Comparison of ENCODE assay signal across 13 mouse cellular contexts in genomic region chr15:84245104-84245503, GRCm38 (mm10). TPM values are rescaled to one million over a fixed set of nuclear protein-coding genes. Genes with fewer than 3 reads are reported as not detected.
A peak's percentile ranks its signal among the peaks of the same experiment; 100 is the strongest.
DNase-seq lines count a peak whose midpoint lies in the region; ATAC-seq and TF ChIP-seq lines count a peak whose summit lies in the region.
"Had no signal": no experiment of that assay in that cellular context is flagged by ENCODE, and none has a peak within 500 bp of the region (broad histone marks: within the 10 kb centered on the region; RNA-seq: fewer than 3 reads in every experiment).

No protein-coding gene starts in this region.

- H3K4me3 ChIP-seq in heart, embryonic 15.5 days: no peak overlapping the region
- H3K4me3 ChIP-seq in forebrain, embryonic 16.5 days (replicated peaks; ENCODE audit: low read length): no peak overlapping the region
- no peak overlapping the region for H3K4me3 ChIP-seq in macrophage (ENCODE audit: inconsistent target)
- H3K4me3 ChIP-seq: embryonic facial prominence, embryonic 15.5 days; liver, embryonic 13.5 days; megakaryocyte, embryonic 14.5 days had no signal

- H3K36me3 ChIP-seq in heart, embryonic 15.5 days: no peaks in the 10 kb centered on the region
- H3K36me3 ChIP-seq in forebrain, embryonic 16.5 days (ENCODE audit: control insufficient read depth, insufficient read depth): no peaks in the 10 kb centered on the region
- no peaks in the 10 kb centered on the region; the same call in 1 of the 2 replicates for H3K36me3 ChIP-seq in macrophage (ENCODE audit: inconsistent target)
- H3K36me3 ChIP-seq: embryonic facial prominence, embryonic 15.5 days had no signal

- no peak overlapping the region; the same call in 1 of the 2 replicates for H3K4me2 ChIP-seq in heart, embryonic 15.5 days
- no peak overlapping the region; the same call in 1 of the 2 replicates for H3K4me2 ChIP-seq in forebrain, embryonic 16.5 days (ENCODE audit: low read length)
- H3K4me2 ChIP-seq: embryonic facial prominence, embryonic 15.5 days; liver, embryonic 13.5 days had no signal

- H3K79me2 ChIP-seq in macrophage (ENCODE audit: inconsistent target): peaks cover 99% of the 10 kb centered on the region

- intact Hi-C loops in heart, postnatal 36 days (cut with DNase I): no loop called here

- H3K4me1 ChIP-seq in heart, embryonic 15.5 days (replicated peaks): peaks cover 21% of the 10 kb centered on the region
- peaks cover 8% of the 10 kb centered on the region for H3K4me1 ChIP-seq in forebrain, embryonic 16.5 days (replicated peaks; ENCODE audit: control insufficient read depth, insufficient read depth, low read length)

- WGBS in heart, embryonic 15.5 days: 53% methylated on average over 7 of the region's 7 CpGs
- 25% methylated on average over 7 of the region's 7 CpGs for WGBS in forebrain, embryonic 16.5 days
- 77% methylated on average over 6 of the region's 7 CpGs for WGBS in macrophage (ENCODE audit: missing documents)

- H3K27me3 ChIP-seq in heart, embryonic 15.5 days: no peaks in the 10 kb centered on the region
- H3K27me3 ChIP-seq in forebrain, embryonic 16.5 days (replicated peaks; ENCODE audit: control insufficient read depth, insufficient read depth, low read length): no peaks in the 10 kb centered on the region
- H3K27me3 ChIP-seq: embryonic facial prominence, embryonic 15.5 days; liver, embryonic 13.5 days had no signal

- H3K9ac ChIP-seq in heart, embryonic 15.5 days: peak overlapping the region; percentile 20; the same call in 1 of the 2 replicates
- H3K9ac ChIP-seq in forebrain, embryonic 16.5 days (replicated peaks; ENCODE audit: low read depth, low read length): 0 out of 2 replicates have a peak overlapping the region, but pooled peaks have one; percentile 11
- H3K9ac ChIP-seq: embryonic facial prominence, embryonic 15.5 days; liver, embryonic 13.5 days had no signal

- H3K27ac ChIP-seq in heart, embryonic 15.5 days: peak overlapping the region; percentile 80
- H3K27ac ChIP-seq in forebrain, embryonic 16.5 days (ENCODE audit: low read length): peak overlapping the region; percentile 78
- peak overlapping the region; percentile 49 for H3K27ac ChIP-seq in macrophage
- H3K27ac ChIP-seq: embryonic facial prominence, embryonic 15.5 days; liver, embryonic 13.5 days had no signal

- no peak for ATAC-seq in heart, embryonic 15.5 days (replicated peaks; ENCODE audit: insufficient number of reproducible peaks, insufficient read depth, low FRiP score, low read depth)
- peak; percentile 82 for ATAC-seq in forebrain, embryonic 16.5 days
- ATAC-seq: intestine, embryonic 16.5 days had no signal

- no peak for DNase-seq in heart, postnatal 36 days
- peak; percentile 83 for DNase-seq in brain, embryonic 14.5 days (ENCODE audit: low read depth)
- no peak for DNase-seq in left cerebral cortex, adult 8-10 months (ENCODE audit: low spot score in 2 of 2)
- DNase-seq in T-cell, adult 2 months (ENCODE audit: low spot score): no peak
- DNase-seq: cerebellum, postnatal 25 days; liver, embryonic 13.5 days; right cerebral cortex, postnatal 4 days had no signal

- no peak for TF ChIP-seq CTCF in brain, embryonic 14.5 days (IDR thresholded peaks at IDR 0.05; ENCODE audit: borderline replicate concordance, extremely low read depth, insufficient read depth, insufficient read length)

- no peaks in the 10 kb centered on the region for H3K9me3 ChIP-seq in heart, embryonic 15.5 days (replicated peaks)
- H3K9me3 ChIP-seq in forebrain, embryonic 16.5 days (ENCODE audit: control insufficient read depth, low read length): no peaks in the 10 kb centered on the region
- H3K9me3 ChIP-seq: embryonic facial prominence, embryonic 15.5 days had no signal

- TF ChIP-seq POLR2A in brain, embryonic 14.5 days (IDR thresholded peaks at IDR 0.05; ENCODE audit: borderline replicate concordance, extremely low read depth, insufficient read depth, insufficient read length, poor library complexity, severe bottlenecking): no peak

RNA-seq across cellular contexts. Expression of gene Parvb, which starts 13.3 kb away (rescaled TPM):
- 12.2 and 13.5 TPM in 2 replicates for polyA plus RNA-seq in heart, embryonic 15.5 days (2015; fragmentation: Nextera tagmentation; extraction: Ambion mirVana)
- 100 to 1,000 TPM; 110 to 142 TPM for total RNA-seq in heart, postnatal 36 days (2021)
- 11.5 and 19.3 TPM in 2 replicates for polyA plus RNA-seq in brain, embryonic 14.5 days (2012; rRNA removed)
- 2.2 and 2.8 TPM in 2 replicates for polyA plus RNA-seq in forebrain, embryonic 16.5 days (2015; fragmentation: Nextera tagmentation; extraction: Ambion mirVana)
- 100 to 1,000 TPM in 4 of 26 experiments, 10 to 100 TPM in 22; 28.7 to 170 (median 47.6) TPM for total RNA-seq in macrophage (2018; cell fraction: chromatin; rRNA removed)
- total RNA-seq in macrophage (2018; cell fraction: cytosol; rRNA removed): 10 to 100 TPM; 20.1 to 49.7 (median 33.8) TPM
- total RNA-seq in macrophage (2018; cell fraction: nucleus; rRNA removed): 10 to 100 TPM; 19.9 to 79.4 (median 36.2) TPM
- 29.1 to 51.0 TPM (median 42.1 TPM) in 3 replicates for polyA plus RNA-seq in macrophage (2018)
- total RNA-seq in left cerebral cortex, adult 8-10 months (2022): 10 to 100 TPM; 15.8 to 20.0 (median 17.9) TPM

RNA-seq across cellular contexts. Expression of gene Samm50, which starts 53.1 kb away (rescaled TPM):
- polyA plus RNA-seq in heart, embryonic 15.5 days (2015; fragmentation: Nextera tagmentation; extraction: Ambion mirVana): 122 and 124 TPM in 2 replicates
- total RNA-seq in heart, postnatal 36 days (2021): 100 to 1,000 TPM; 270 to 286 TPM
- polyA plus RNA-seq in brain, embryonic 14.5 days (2012; rRNA removed): 18.7 and 30.8 TPM in 2 replicates
- 88.5 and 91.8 TPM in 2 replicates for polyA plus RNA-seq in forebrain, embryonic 16.5 days (2015; fragmentation: Nextera tagmentation; extraction: Ambion mirVana)
- total RNA-seq in macrophage (2018; cell fraction: chromatin; rRNA removed): 100 to 1,000 TPM in 5 of 26 experiments, 10 to 100 TPM in 21; 18.5 to 123 (median 67.5) TPM
- total RNA-seq in macrophage (2018; cell fraction: cytosol; rRNA removed): 10 to 100 TPM; 27.1 to 47.6 (median 36.5) TPM
- 10 to 100 TPM; 18.4 to 63.8 (median 32.8) TPM for total RNA-seq in macrophage (2018; cell fraction: nucleus; rRNA removed)
- 34.7 to 49.7 TPM (median 46.2 TPM) in 3 replicates for polyA plus RNA-seq in macrophage (2018)
- 100 to 1,000 TPM; 102 to 106 (median 104) TPM for total RNA-seq in left cerebral cortex, adult 8-10 months (2022)
